Mouse (Mus musculus): ENCODE data around the gene Ppp1r3f. TPM values are rescaled to one million over a fixed set of nuclear protein-coding genes. Genes with fewer than 3 reads are reported as not detected.

The Ppp1r3f gene
- 2.0 and 2.1 TPM in 2 replicates for polyA plus RNA-seq (2012; rRNA removed)

GRCm38 (mm10) chrX:7574087-7574884 is at the start of gene Ppp1r3f:
Ppp1r3f (minus strand) TSS chrX:7574283.
- DNase-seq (ENCODE audit: low read depth) = peak; percentile 31

GRCm38 (mm10) chrX:7617889-7618551 is 43.9 kb upstream of the Ppp1r3f start:
- no peak for DNase-seq (ENCODE audit: low read depth)

GRCm38 (mm10) chrX:7610536-7611258 is 36.6 kb upstream of the Ppp1r3f start:
- no peak for DNase-seq (ENCODE audit: low read depth)

GRCm38 (mm10) chrX:7610035-7610434 is 36.0 kb upstream of the Ppp1r3f start:
- no peak for DNase-seq (ENCODE audit: low read depth)

GRCm38 (mm10) chrX:7606783-7607182 is 32.7 kb upstream of the Ppp1r3f start, which contains the start of gene Cacna1f:
Cacna1f (plus strand) TSS chrX:7607083.
- no peak for DNase-seq (ENCODE audit: low read depth)

- DNase-seq (ENCODE audit: low read depth) = no peak
Observed at GRCm38 (mm10) chrX:7605575-7605941, 31.5 kb upstream of the Ppp1r3f start.

GRCm38 (mm10) chrX:7604879-7605574 is 30.9 kb upstream of the Ppp1r3f start, which contains the start of gene Ccdc22:
Ccdc22 (minus strand) TSS chrX:7605517.
- peak; percentile 6 for DNase-seq (ENCODE audit: low read depth)

- DNase-seq (ENCODE audit: low read depth) = no peak
Observed at GRCm38 (mm10) chrX:7604004-7604403, 29.9 kb upstream of the Ppp1r3f start.

GRCm38 (mm10) chrX:7595371-7595770 is 21.3 kb upstream of the Ppp1r3f start:
- no peak for DNase-seq (ENCODE audit: low read depth)

- DNase-seq (ENCODE audit: low read depth) = no peak
Observed at GRCm38 (mm10) chrX:7586356-7586755, 12.3 kb upstream of the Ppp1r3f start.

- no peak for DNase-seq (ENCODE audit: low read depth)
Observed at GRCm38 (mm10) chrX:7583881-7584280, 9.8 kb upstream of the Ppp1r3f start.

- no peak for DNase-seq (ENCODE audit: low read depth)
Observed at GRCm38 (mm10) chrX:7581151-7581550, 7.1 kb upstream of the Ppp1r3f start.

GRCm38 (mm10) chrX:7574885-7575231 is 775 bp upstream of the Ppp1r3f start:
- DNase-seq (ENCODE audit: low read depth) = no peak

- no peak for DNase-seq (ENCODE audit: low read depth)
Observed at GRCm38 (mm10) chrX:7573176-7574086, 652 bp downstream of the Ppp1r3f start, which contains the start of gene Foxp3. Foxp3 (plus strand) TSS chrX:7573644.

- DNase-seq (ENCODE audit: low read depth) = no peak
Observed at GRCm38 (mm10) chrX:7572466-7572865, 1.6 kb downstream of the Ppp1r3f start.

- no peak for DNase-seq (ENCODE audit: low read depth)
Observed at GRCm38 (mm10) chrX:7571565-7572136, 2.4 kb downstream of the Ppp1r3f start.

- no peak for DNase-seq (ENCODE audit: low read depth)
Observed at GRCm38 (mm10) chrX:7570481-7571175, 3.5 kb downstream of the Ppp1r3f start.

- DNase-seq (ENCODE audit: low read depth) = no peak
Observed at GRCm38 (mm10) chrX:7567491-7567890, 6.6 kb downstream of the Ppp1r3f start.

- DNase-seq (ENCODE audit: low read depth) = no peak
Observed at GRCm38 (mm10) chrX:7566352-7566751, 7.7 kb downstream of the Ppp1r3f start.

- no peak for DNase-seq (ENCODE audit: low read depth)
Observed at GRCm38 (mm10) chrX:7563076-7563475, 11.0 kb downstream of the Ppp1r3f start.
